Comparison of ENCODE assay signal across 20 mouse cellular contexts in genomic region chr1:91367295-91367694, GRCm38 (mm10). TPM values are rescaled to one million over a fixed set of nuclear protein-coding genes. Genes with fewer than 3 reads are reported as not detected.
DNase-seq lines count a peak whose midpoint lies in the region; ATAC-seq and TF ChIP-seq lines count a peak whose summit lies in the region.
"Had no signal": no experiment of that assay in that cellular context is flagged by ENCODE, and none has a peak within 500 bp of the region (broad histone marks: within the 10 kb centered on the region; RNA-seq: fewer than 3 reads in every experiment).

No protein-coding gene starts in this region.

- no peak for DNase-seq in embryonic facial prominence, embryonic 14.5 days (ENCODE audit: low spot score)
- no peak for DNase-seq in embryonic facial prominence, embryonic 10.5 days (ENCODE audit: low spot score)
- DNase-seq in liver, embryonic 11.5 days (ENCODE audit: low spot score) = no peak
- DNase-seq in liver = no peak
- DNase-seq in liver, embryonic 13.5 days = no peak
- DNase-seq in stomach, postnatal 0 days (ENCODE audit: low spot score) = no peak
- DNase-seq in left cerebral cortex, adult 18-20 months (ENCODE audit: low spot score in 2 of 2) = no peak
- no peak for DNase-seq in layer of hippocampus, adult 8-10 months (ENCODE audit: low spot score in 2 of 2)
- DNase-seq: adrenal gland, adult 2 months; cerebellum, postnatal 10 days; gastrocnemius, adult 2 months; layer of hippocampus, adult 9-11 months; spleen, adult 18-20 months had no signal

- peaks cover 4% of the 10 kb centered on the region; the same call in 1 of the 2 replicates for H3K4me1 ChIP-seq in embryonic facial prominence, embryonic 14.5 days (ENCODE audit: control insufficient read depth, insufficient read depth, low read length)
- H3K4me1 ChIP-seq in embryonic facial prominence, embryonic 10.5 days = peaks cover 20% of the 10 kb centered on the region
- peaks cover 17% of the 10 kb centered on the region for H3K4me1 ChIP-seq in liver, embryonic 11.5 days (replicated peaks; ENCODE audit: control insufficient read depth, insufficient read depth, low read length)
- peaks cover 53% of the 10 kb centered on the region for H3K4me1 ChIP-seq in liver, embryonic 13.5 days (replicated peaks)
- 0 out of 2 replicates have a peak, but pooled peaks cover 3% of the 10 kb centered on the region for H3K4me1 ChIP-seq in stomach, postnatal 0 days (replicated peaks; ENCODE audit: control insufficient read depth, insufficient read depth)

- WGBS in embryonic facial prominence, embryonic 14.5 days = 94% methylated on average over 3 of the region's 3 CpGs
- WGBS in embryonic facial prominence, embryonic 10.5 days = 98% methylated on average over 3 of the region's 3 CpGs
- WGBS in liver, embryonic 11.5 days = 94% methylated on average over 3 of the region's 3 CpGs
- WGBS in liver, embryonic 13.5 days (ENCODE audit: insufficient replicate concordance) = 88% methylated on average over 3 of the region's 3 CpGs
- WGBS in stomach, postnatal 0 days = 89% methylated on average over 3 of the region's 3 CpGs

- H3K27ac ChIP-seq in embryonic facial prominence, embryonic 14.5 days (replicated peaks; ENCODE audit: low read depth, low read length) = no peak overlapping the region
- H3K27ac ChIP-seq in embryonic facial prominence, embryonic 10.5 days (replicated peaks) = no peak overlapping the region
- H3K27ac ChIP-seq in liver, embryonic 11.5 days (ENCODE audit: low read depth, low read length) = no peak overlapping the region
- peak overlapping the region; percentile 81 for H3K27ac ChIP-seq in liver, embryonic 13.5 days
- no peak overlapping the region for H3K27ac ChIP-seq in stomach, postnatal 0 days (replicated peaks)
- H3K27ac ChIP-seq: gastrocnemius, adult 2 months; midbrain, embryonic 13.5 days had no signal

- H3K27me3 ChIP-seq in embryonic facial prominence, embryonic 14.5 days (replicated peaks; ENCODE audit: control insufficient read depth, insufficient read depth, low read length) = no peaks in the 10 kb centered on the region
- peaks cover 40% of the 10 kb centered on the region for H3K27me3 ChIP-seq in embryonic facial prominence, embryonic 10.5 days (replicated peaks; ENCODE audit: low read depth, poor library complexity, severe bottlenecking)
- peaks cover 4% of the 10 kb centered on the region; the same call in 1 of the 2 replicates for H3K27me3 ChIP-seq in liver, embryonic 11.5 days (replicated peaks; ENCODE audit: control insufficient read depth, insufficient read depth, low read length)
- no peaks in the 10 kb centered on the region; the same call in 1 of the 2 replicates for H3K27me3 ChIP-seq in liver, embryonic 13.5 days
- no peaks in the 10 kb centered on the region for H3K27me3 ChIP-seq in stomach, postnatal 0 days (ENCODE audit: control insufficient read depth, insufficient read depth, low read length)
- H3K27me3 ChIP-seq: stomach, embryonic 15.5 days had no signal

- no peak overlapping the region for H3K4me3 ChIP-seq in embryonic facial prominence, embryonic 14.5 days (ENCODE audit: low read depth, low read length)
- H3K4me3 ChIP-seq in embryonic facial prominence, embryonic 10.5 days = no peak overlapping the region; the same call in 1 of the 2 replicates
- H3K4me3 ChIP-seq in liver, embryonic 11.5 days (ENCODE audit: low read depth, low read length) = peak overlapping the region; percentile 63; the same call in 1 of the 2 replicates
- peak overlapping the region; percentile 77 for H3K4me3 ChIP-seq in liver, embryonic 13.5 days (replicated peaks)
- H3K4me3 ChIP-seq in stomach, postnatal 0 days (ENCODE audit: low read depth, low read length) = no peak overlapping the region

- peaks cover 23% of the 10 kb centered on the region for H3K36me3 ChIP-seq in embryonic facial prominence, embryonic 14.5 days (ENCODE audit: control insufficient read depth, insufficient read depth, low read length)
- H3K36me3 ChIP-seq in embryonic facial prominence, embryonic 10.5 days (replicated peaks) = peaks cover 34% of the 10 kb centered on the region
- peaks cover 18% of the 10 kb centered on the region for H3K36me3 ChIP-seq in liver, embryonic 11.5 days (ENCODE audit: control insufficient read depth, insufficient read depth, low read length)
- H3K36me3 ChIP-seq in liver, embryonic 13.5 days = peaks cover 42% of the 10 kb centered on the region
- H3K36me3 ChIP-seq in stomach, postnatal 0 days (ENCODE audit: control insufficient read depth, insufficient read depth, low read length) = peaks cover 4% of the 10 kb centered on the region

- 0 out of 2 replicates have a peak overlapping the region, but pooled peaks have one; percentile 91 for H3K4me2 ChIP-seq in embryonic facial prominence, embryonic 14.5 days (ENCODE audit: low read depth, low read length)
- H3K4me2 ChIP-seq in liver, embryonic 11.5 days = peak overlapping the region; percentile 96
- peak overlapping the region; percentile 98 for H3K4me2 ChIP-seq in liver, embryonic 13.5 days
- H3K4me2 ChIP-seq in stomach, postnatal 0 days (replicated peaks; ENCODE audit: low read depth) = 0 out of 2 replicates have a peak overlapping the region, but pooled peaks have one; percentile 95

- no peak overlapping the region for H3K9ac ChIP-seq in embryonic facial prominence, embryonic 14.5 days (ENCODE audit: low read depth, low read length)
- H3K9ac ChIP-seq in liver, embryonic 11.5 days (ENCODE audit: low read depth, low read length) = peak overlapping the region; percentile 80
- H3K9ac ChIP-seq in liver, embryonic 13.5 days = peak overlapping the region; percentile 89
- no peak overlapping the region for H3K9ac ChIP-seq in stomach, postnatal 0 days (ENCODE audit: low read length)

- H3K9me3 ChIP-seq in embryonic facial prominence, embryonic 14.5 days (ENCODE audit: control insufficient read depth, low read length) = no peaks in the 10 kb centered on the region
- H3K9me3 ChIP-seq in embryonic facial prominence, embryonic 10.5 days = no peaks in the 10 kb centered on the region; the same call in 1 of the 2 replicates
- H3K9me3 ChIP-seq in liver, embryonic 11.5 days (ENCODE audit: control insufficient read depth, low read length) = no peaks in the 10 kb centered on the region
- H3K9me3 ChIP-seq in liver, embryonic 13.5 days (replicated peaks) = no peaks in the 10 kb centered on the region
- H3K9me3 ChIP-seq in stomach, postnatal 0 days (ENCODE audit: control insufficient read depth, low read length) = no peaks in the 10 kb centered on the region
- H3K9me3 ChIP-seq: stomach, embryonic 15.5 days had no signal

- no peak for TF ChIP-seq CTCF in stomach, postnatal 0 days (IDR thresholded peaks at IDR 0.05; ENCODE audit: low read depth)

- TF ChIP-seq EP300 in stomach, postnatal 0 days (optimal IDR thresholded peaks at IDR 0.05) = no peak

- ATAC-seq in embryonic facial prominence, embryonic 14.5 days (ENCODE audit: low read depth) = no peak
- ATAC-seq in liver, embryonic 11.5 days (replicated peaks; ENCODE audit: low FRiP score) = no peak
- ATAC-seq in liver, embryonic 13.5 days (ENCODE audit: low read depth) = no peak
- ATAC-seq in stomach, postnatal 0 days (ENCODE audit: low FRiP score, low TSS enrichment) = no peak

RNA-seq across cellular contexts. Expression of gene Erfe, which starts 1.1 kb away (rescaled TPM):
- 1.5 and 2.5 TPM in 2 replicates for polyA plus RNA-seq in embryonic facial prominence, embryonic 14.5 days (2014; fragmentation: Nextera tagmentation; extraction: Ambion mirVana)
- polyA plus RNA-seq in embryonic facial prominence, embryonic 10.5 days (2016; fragmentation: Nextera tagmentation; extraction: Ambion mirVana) = 1.8 and 2.0 TPM in 2 replicates
- 3.1 and 4.1 TPM in 2 replicates for polyA plus RNA-seq in liver, embryonic 11.5 days (2014; fragmentation: Nextera tagmentation; extraction: Ambion mirVana)
- polyA plus RNA-seq in liver, embryonic 13.5 days (2015; fragmentation: Nextera tagmentation; extraction: Ambion mirVana) = 4.5 and 4.7 TPM in 2 replicates
- 1.2 and 1.5 TPM in 2 replicates for polyA plus RNA-seq in stomach, postnatal 0 days (2015; fragmentation: Nextera tagmentation; extraction: Ambion mirVana)
- under 1 TPM; 0.30 to 0.58 TPM for total RNA-seq in left cerebral cortex, adult 18-20 months (2021)
- total RNA-seq in layer of hippocampus, adult 8-10 months (2022) = not detected
- polyA plus RNA-seq: CD4-positive, CD25-positive, alpha-beta regulatory T cell, adult 4 months had no signal

RNA-seq across cellular contexts. Expression of gene Klhl30, which starts 16.5 kb away (rescaled TPM):
- polyA plus RNA-seq in embryonic facial prominence, embryonic 14.5 days (2014; fragmentation: Nextera tagmentation; extraction: Ambion mirVana) = 7.0 and 10.0 TPM in 2 replicates
- polyA plus RNA-seq in embryonic facial prominence, embryonic 10.5 days (2016; fragmentation: Nextera tagmentation; extraction: Ambion mirVana) = 0.21 and 0.22 TPM in 2 replicates
- 0.17 and 0.64 TPM in 2 replicates for polyA plus RNA-seq in liver, embryonic 11.5 days (2014; fragmentation: Nextera tagmentation; extraction: Ambion mirVana)
- polyA plus RNA-seq in liver, embryonic 13.5 days (2015; fragmentation: Nextera tagmentation; extraction: Ambion mirVana) = 0.10 TPM in 2 replicates
- 0.61 and 0.80 TPM in 2 replicates for polyA plus RNA-seq in stomach, postnatal 0 days (2015; fragmentation: Nextera tagmentation; extraction: Ambion mirVana)
- total RNA-seq in left cerebral cortex, adult 18-20 months (2021) = under 1 TPM; 0.26 to 0.30 TPM
- not detected for total RNA-seq in layer of hippocampus, adult 8-10 months (2022)
- total RNA-seq: granulocyte monocyte progenitor cell, adult 5-6 weeks; megakaryocyte progenitor cell, adult 5-6 weeks; MEL had no signal
- polyA plus RNA-seq: CD4-positive, CD25-positive, alpha-beta regulatory T cell, adult 4 months; forebrain, embryonic 16.5 days had no signal

RNA-seq across cellular contexts. Expression of gene Ilkap, which starts 31.3 kb away (rescaled TPM):
- 138 and 146 TPM in 2 replicates for polyA plus RNA-seq in embryonic facial prominence, embryonic 14.5 days (2014; fragmentation: Nextera tagmentation; extraction: Ambion mirVana)
- 175 and 177 TPM in 2 replicates for polyA plus RNA-seq in embryonic facial prominence, embryonic 10.5 days (2016; fragmentation: Nextera tagmentation; extraction: Ambion mirVana)
- polyA plus RNA-seq in liver, embryonic 11.5 days (2014; fragmentation: Nextera tagmentation; extraction: Ambion mirVana) = 159 and 168 TPM in 2 replicates
- polyA plus RNA-seq in liver, embryonic 13.5 days (2015; fragmentation: Nextera tagmentation; extraction: Ambion mirVana) = 86.5 and 95.8 TPM in 2 replicates
- polyA plus RNA-seq in stomach, postnatal 0 days (2015; fragmentation: Nextera tagmentation; extraction: Ambion mirVana) = 58.1 and 60.1 TPM in 2 replicates
- total RNA-seq in left cerebral cortex, adult 18-20 months (2021) = 10 to 100 TPM; 60.1 to 64.3 TPM
- 10 to 100 TPM; 58.7 to 73.1 (median 64.3) TPM for total RNA-seq in layer of hippocampus, adult 8-10 months (2022)

RNA-seq across cellular contexts. Expression of gene Espnl, which starts 45.4 kb away (rescaled TPM):
- polyA plus RNA-seq in embryonic facial prominence, embryonic 14.5 days (2014; fragmentation: Nextera tagmentation; extraction: Ambion mirVana) = not detected in 2 replicates
- polyA plus RNA-seq in embryonic facial prominence, embryonic 10.5 days (2016; fragmentation: Nextera tagmentation; extraction: Ambion mirVana) = 0.05 and 0.09 TPM in 2 replicates
- polyA plus RNA-seq in liver, embryonic 11.5 days (2014; fragmentation: Nextera tagmentation; extraction: Ambion mirVana) = 0.05 and 0.10 TPM in 2 replicates
- not detected in 2 replicates for polyA plus RNA-seq in liver, embryonic 13.5 days (2015; fragmentation: Nextera tagmentation; extraction: Ambion mirVana)
- 0.02 TPM in 1 of 2 replicates, not detected in the other for polyA plus RNA-seq in stomach, postnatal 0 days (2015; fragmentation: Nextera tagmentation; extraction: Ambion mirVana)
- total RNA-seq in left cerebral cortex, adult 18-20 months (2021) = under 1 TPM; 0.16 to 0.26 TPM
- under 1 TPM in 1 of 4 experiments, not detected in 3; 0.16 TPM for total RNA-seq in layer of hippocampus, adult 8-10 months (2022)
- total RNA-seq: gastrocnemius, adult 2 months had no signal
- polyA plus RNA-seq: CD4-positive, CD25-positive, alpha-beta regulatory T cell, adult 4 months; stomach, embryonic 15.5 days had no signal

RNA-seq across cellular contexts. Expression of gene Hes6, which starts 46.5 kb away (rescaled TPM):
- polyA plus RNA-seq in embryonic facial prominence, embryonic 14.5 days (2014; fragmentation: Nextera tagmentation; extraction: Ambion mirVana) = 106 and 114 TPM in 2 replicates
- 136 and 144 TPM in 2 replicates for polyA plus RNA-seq in embryonic facial prominence, embryonic 10.5 days (2016; fragmentation: Nextera tagmentation; extraction: Ambion mirVana)
- polyA plus RNA-seq in liver, embryonic 11.5 days (2014; fragmentation: Nextera tagmentation; extraction: Ambion mirVana) = 50.8 and 51.8 TPM in 2 replicates
- polyA plus RNA-seq in liver, embryonic 13.5 days (2015; fragmentation: Nextera tagmentation; extraction: Ambion mirVana) = 21.9 and 22.5 TPM in 2 replicates
- polyA plus RNA-seq in stomach, postnatal 0 days (2015; fragmentation: Nextera tagmentation; extraction: Ambion mirVana) = 40.7 and 43.1 TPM in 2 replicates
- total RNA-seq in left cerebral cortex, adult 18-20 months (2021) = 10 to 100 TPM; 15.3 to 17.4 TPM
- 10 to 100 TPM; 15.0 to 20.8 (median 16.2) TPM for total RNA-seq in layer of hippocampus, adult 8-10 months (2022)

Comparison
In these comparisons a context has a peak if more than half of its experiments do, and no peak if none do; other contexts are left out.
1. H3K4me3 ChIP-seq: peak in liver, embryonic 11.5 days (single experiment) and liver, embryonic 13.5 days (single experiment); none in embryonic facial prominence, embryonic 14.5 days (single experiment), embryonic facial prominence, embryonic 10.5 days (single experiment) and stomach, postnatal 0 days (single experiment).
2. H3K9ac ChIP-seq: peak in liver, embryonic 11.5 days (single experiment) and liver, embryonic 13.5 days (single experiment); none in embryonic facial prominence, embryonic 14.5 days (single experiment) and stomach, postnatal 0 days (single experiment).
3. Peak in every context shown above with its lines, with median percentiles within 50 percentile points of each other: H3K4me2 ChIP-seq.